Mouse (Mus musculus) liver, embryonic 14.5 days (tissue): ENCODE data around the gene D430041D05Rik.

Experiments used
- CTCF ChIP-seq: IDR thresholded peaks from 2 replicates; pipeline ENCODE4 v1.5.1; 2016; ENCODE audit warnings: antibody characterized with exemption, low read depth, control low read depth
- EP300 ChIP-seq: IDR thresholded peaks from 2 replicates; pipeline ENCODE4 v1.6.1; 2016; ENCODE audit warnings: antibody characterized with exemption, low read depth

DNA sequence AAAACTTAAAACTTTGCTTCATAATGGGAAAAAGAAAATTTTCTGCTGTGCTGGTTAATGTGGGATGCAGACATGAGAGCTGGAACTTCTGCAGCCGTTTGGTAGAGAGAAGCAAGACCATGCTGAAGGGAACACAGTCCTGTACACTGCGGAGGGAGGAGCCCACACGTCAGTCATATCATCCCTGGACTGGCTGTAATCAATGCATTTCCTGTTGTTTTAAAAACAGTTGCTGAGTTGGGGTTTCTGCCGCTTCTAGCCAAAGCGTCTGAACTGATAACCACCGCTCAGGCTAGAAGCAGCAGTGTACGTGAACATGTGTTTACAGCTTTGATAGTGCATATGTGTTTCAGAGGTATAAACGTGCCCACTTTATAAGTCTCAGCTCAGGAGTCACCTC is 231.2 kb downstream of the D430041D05Rik start:
- TF ChIP-seq EP300 (no peak), CTCF (no peak)
